Mouse (Mus musculus) CH12.LX (cell line): Measurements from ENCODE around the gene Fhit. TPM values are rescaled to one million over a fixed set of nuclear protein-coding genes. Genes with fewer than 3 reads are reported as not detected.

Experiments used
- DNase-seq: peaks from one replicate; pipeline ENCODE4 v3.0.0-alpha.2; 2013; ENCODE audit errors: extremely low read depth
- H3K27ac ChIP-seq: 2 replicates; pipeline ENCODE4 v1.5.1; 2012; ENCODE audit warnings: low read depth, mild to moderate bottlenecking, control low read depth, moderate library complexity; ENCODE audit not compliant: insufficient read depth
- H3K27me3 ChIP-seq: replicated peaks from 2 replicates; pipeline ENCODE3; 2012; ENCODE audit warnings: inconsistent platforms
- H3K36me3 ChIP-seq, 2 experiments: replicated peaks in 1 of 2; 2 replicates each; pipeline versions ENCODE3 to v1.6.1; 2012; ENCODE audit warnings: inconsistent platforms in 1 of 2, low read length in 1 of 2, mild to moderate bottlenecking in 1 of 2, mixed read lengths in 1 of 2, moderate library complexity in 1 of 2; ENCODE audit not compliant: control insufficient read depth in 1 of 2, insufficient read depth in 1 of 2
- H3K4me1 ChIP-seq, 2 experiments: 2 replicates each; pipeline ENCODE4 v1.6.1; 2012; ENCODE audit warnings: inconsistent platforms in 1 of 2, moderate library complexity in 1 of 2; ENCODE audit not compliant: insufficient read depth in 2 of 2, control insufficient read depth in 1 of 2
- H3K4me2 ChIP-seq: 2 replicates; pipeline ENCODE4 v1.6.1; 2012; ENCODE audit warnings: low read depth, mild to moderate bottlenecking, control low read depth; ENCODE audit not compliant: poor library complexity, insufficient read depth, severe bottlenecking
- H3K4me3 ChIP-seq, 3 experiments: fragments of 150-350 bp in 1 of 3; sonication (generic) in 1 of 3; replicated peaks in 1 of 3; 2 replicates each; pipeline versions ENCODE3 to v1.5.1; 2011 to 2012; ENCODE audit warnings: low read depth in 2 of 3, low read length in 2 of 3, mild to moderate bottlenecking in 2 of 3, moderate library complexity in 2 of 3, control low read depth in 1 of 3, improper control_type of control experiment in 1 of 3, inconsistent platforms in 1 of 3, mixed read lengths in 1 of 3; ENCODE audit not compliant: poor library complexity in 1 of 3
- H3K79me2 ChIP-seq: replicated peaks from 2 replicates; pipeline ENCODE4 v1.6.1; 2012; ENCODE audit warnings: mild to moderate bottlenecking, moderate library complexity; ENCODE audit not compliant: control insufficient read depth, poor library complexity, insufficient read depth, severe bottlenecking; ENCODE audit errors: extremely low read depth
- H3K9ac ChIP-seq: 2 replicates; pipeline ENCODE4 v1.6.1; 2012; ENCODE audit warnings: low read depth, mild to moderate bottlenecking, control low read depth, moderate library complexity; ENCODE audit not compliant: insufficient read depth
- H3K9me3 ChIP-seq: replicated peaks from 2 replicates; pipeline ENCODE3; 2012; ENCODE audit warnings: low read length, inconsistent platforms, mixed read lengths
- BHLHE40 ChIP-seq: IDR thresholded peaks from 2 replicates; pipeline ENCODE4 v1.6.1; 2011; ENCODE audit warnings: mild to moderate bottlenecking, low read depth, low read length, improper control_type of control experiment
- CHD2 ChIP-seq: IDR thresholded peaks from 2 replicates; pipeline ENCODE4 v1.6.1; 2011; ENCODE audit warnings: low read length, improper control_type of control experiment
- CTCF ChIP-seq, 2 experiments: IDR thresholded peaks in 1 of 2; conservative IDR thresholded peaks in 1 of 2; 2 replicates each; pipeline ENCODE4 v1.5.1; 2011 to 2012; ENCODE audit warnings: low read depth in 2 of 2, low read length in 2 of 2, improper control_type of control experiment in 1 of 2, inconsistent platforms in 1 of 2, mild to moderate bottlenecking in 1 of 2, moderate library complexity in 1 of 2
- E2F4 ChIP-seq: IDR thresholded peaks from 2 replicates; pipeline ENCODE4 v1.6.1; 2011; ENCODE audit warnings: low read depth, low read length, improper control_type of control experiment; ENCODE audit not compliant: insufficient replicate concordance
- ELF1 ChIP-seq: IDR thresholded peaks from 2 replicates; pipeline ENCODE4 v1.6.1; 2014; ENCODE audit warnings: low read depth, mild to moderate bottlenecking, inconsistent platforms, low read length, improper control_type of control experiment
- EP300 ChIP-seq: IDR thresholded peaks from 2 replicates; pipeline ENCODE4 v1.6.1; 2011; ENCODE audit warnings: low read length, improper control_type of control experiment
- ETS1 ChIP-seq: conservative IDR thresholded peaks from 2 replicates; pipeline ENCODE4 v1.6.1; 2012; ENCODE audit warnings: low read depth, mild to moderate bottlenecking, inconsistent platforms, low read length, improper control_type of control experiment, moderate library complexity
- GABPA ChIP-seq: IDR thresholded peaks from 2 replicates; pipeline ENCODE4 v1.6.1; 2012; ENCODE audit warnings: low read depth, low read length, improper control_type of control experiment, inconsistent platforms; ENCODE audit not compliant: insufficient replicate concordance
- IRF4 ChIP-seq: IDR thresholded peaks from 2 replicates; pipeline ENCODE4 v1.6.1; 2014; ENCODE audit warnings: low read depth, mild to moderate bottlenecking, inconsistent platforms, low read length, improper control_type of control experiment
- JUN ChIP-seq: IDR thresholded peaks from 2 replicates; pipeline ENCODE4 v1.6.1; 2011; ENCODE audit warnings: low read depth, mild to moderate bottlenecking, low read length, improper control_type of control experiment, moderate library complexity; ENCODE audit not compliant: insufficient read depth
- MAZ ChIP-seq: IDR thresholded peaks from 2 replicates; pipeline ENCODE4 v1.6.1; 2012; ENCODE audit warnings: low read depth, mild to moderate bottlenecking, inconsistent platforms, low read length, improper control_type of control experiment, moderate library complexity
- MXI1 ChIP-seq: IDR thresholded peaks from 2 replicates; pipeline ENCODE4 v1.6.1; 2011; ENCODE audit warnings: mild to moderate bottlenecking, low read depth, low read length, improper control_type of control experiment
- NELFE ChIP-seq: IDR thresholded peaks from 2 replicates; pipeline ENCODE4 v1.6.1; 2011; ENCODE audit warnings: low read depth, low read length, improper control_type of control experiment
- PAX5 ChIP-seq: IDR thresholded peaks from 2 replicates; pipeline ENCODE4 v1.6.1; 2012; ENCODE audit warnings: low read length, inconsistent platforms, mixed read lengths
- POLR2A ChIP-seq: IDR thresholded peaks from 2 replicates; pipeline ENCODE4 v1.6.1; 2011; ENCODE audit warnings: low read depth, mild to moderate bottlenecking, improper control_type of control experiment, low read length
- RAD21 ChIP-seq: IDR thresholded peaks from 2 replicates; pipeline ENCODE4 v1.6.1; 2011; ENCODE audit warnings: low read depth, mild to moderate bottlenecking, low read length, improper control_type of control experiment, moderate library complexity
- UBTF ChIP-seq: IDR thresholded peaks from 2 replicates; pipeline ENCODE4 v1.6.1; 2012; ENCODE audit warnings: low read depth, mild to moderate bottlenecking, inconsistent platforms, low read length, improper control_type of control experiment, moderate library complexity
- ZC3H11A ChIP-seq: IDR thresholded peaks from 2 replicates; pipeline ENCODE4 v1.6.1; 2012; ENCODE audit warnings: low read depth, mild to moderate bottlenecking, inconsistent platforms, low read length, improper control_type of control experiment
- ZMIZ1 ChIP-seq: IDR thresholded peaks from 2 replicates; pipeline ENCODE4 v1.6.1; 2012; ENCODE audit warnings: low read depth, mild to moderate bottlenecking, inconsistent platforms, low read length, improper control_type of control experiment
- ZNF384 ChIP-seq: IDR thresholded peaks from 2 replicates; pipeline ENCODE4 v1.6.1; 2012; ENCODE audit warnings: low read depth, low read length, improper control_type of control experiment, inconsistent platforms
- dilution Hi-C: fragments of 300-500 bp; cut with MboI; formaldehyde crosslinking; loops from 2 replicates; pipeline ENCODE4 v1.14.3; 2020; ENCODE audit warnings: low sequenced_read_pairs; ENCODE audit not compliant: extremely low pct_unique_long_range_greater_than_20kb, extremely low pct_ligation_motif_present
- in situ Hi-C: fragments of 300-500 bp; cut with MboI; formaldehyde crosslinking; loops from 3 replicates; pipeline ENCODE4 v1.14.3; 2019; ENCODE audit warnings: low sequenced_read_pairs, low pct_ligation_motif_present, low pct_unique_long_range_greater_than_20kb, mixed read lengths
- polyA plus RNA-seq: library from polyadenylated mRNA; unstranded; fragments of >175 nt; gene quantifications from 2 replicates; pipeline ENCODE4 v1.2.1, GENCODE M21; 2012; ENCODE audit warnings: low read depth; ENCODE audit not compliant: insufficient read length
- total RNA-seq, 2 experiments: library from RNA; depleted of rRNA; stranded (reverse); fragments of 300-350 nt in 1 of 2; fragments of >200 nt in 1 of 2; gene quantifications; 2 replicates each; pipeline ENCODE4 v1.2.3; 2012 to 2014

Fhit gene
- total and polyA plus RNA-seq, 3 experiments = 0.64 to 1.9 (median 0.64) TPM

DNA sequence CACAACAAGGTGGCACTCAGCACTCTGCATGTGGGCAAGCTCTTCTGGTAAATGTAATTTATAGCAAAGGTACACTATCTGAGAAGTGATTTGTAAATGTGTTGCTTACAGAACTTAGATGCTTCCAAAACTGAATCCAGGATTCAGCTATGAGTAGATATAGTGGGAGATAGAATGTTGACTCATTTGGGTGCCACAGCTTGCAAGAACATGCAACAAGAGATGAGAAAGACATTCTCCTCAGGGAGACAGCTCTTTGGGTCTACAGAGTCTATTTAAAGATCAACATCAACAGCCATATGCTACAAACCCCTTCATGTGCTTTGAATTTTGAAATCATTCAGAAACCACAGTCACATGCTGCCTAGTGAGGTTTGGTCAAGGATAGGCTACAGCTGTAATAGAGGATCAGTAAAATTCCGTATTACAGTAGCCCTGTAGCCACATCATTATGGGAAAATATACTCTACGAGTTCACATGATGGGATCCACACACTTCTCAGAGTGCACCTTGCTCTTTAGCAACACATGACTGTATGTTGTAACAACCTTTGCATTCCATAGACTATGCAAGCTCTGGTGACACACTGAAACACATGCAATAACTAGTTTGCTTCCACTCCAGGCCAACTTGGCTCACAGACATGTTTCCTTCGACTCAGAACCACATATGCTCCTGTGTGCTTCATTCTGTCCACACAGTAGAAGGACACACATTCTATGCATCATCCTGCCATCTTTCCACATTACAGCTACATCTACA is 678.8 kb downstream of the Fhit start:
- no peak for DNase-seq
- Histone ChIP-seq H3K9ac (no peak overlapping the region), H3K4me3 (no peak overlapping the region), H3K27me3 (no peaks in the 10 kb centered on the region), H3K4me2 (no peak overlapping the region), H3K79me2 (no peaks in the 10 kb centered on the region), H3K4me1 (no peaks in the 10 kb centered on the region), H3K9me3 (no peaks in the 10 kb centered on the region), H3K36me3 (no peaks in the 10 kb centered on the region), H3K27ac (no peak overlapping the region)
- in situ Hi-C loops (no loop called here), dilution Hi-C loops (no loop called here)
- no peak for TF ChIP-seq PAX5
- TF ChIP-seq JUN = no peak
- TF ChIP-seq IRF4 = no peak
- no peak for TF ChIP-seq BHLHE40
- TF ChIP-seq EP300 = no peak
- TF ChIP-seq ZC3H11A = no peak
- no peak for TF ChIP-seq MXI1
- TF ChIP-seq POLR2A = no peak
- TF ChIP-seq ETS1 = no peak
- no peak for TF ChIP-seq ELF1
- no peak for TF ChIP-seq E2F4
- no peak for TF ChIP-seq UBTF
- TF ChIP-seq ZMIZ1 = no peak
- TF ChIP-seq ZNF384 = no peak
- TF ChIP-seq CTCF (conservative IDR thresholded peaks at IDR 0.05 in 1 of 2, IDR thresholded peaks at IDR 0.05 in 1 of 2; ENCODE audit: low read depth in 2 of 2, low read length in 2 of 2) = no peak

DNA sequence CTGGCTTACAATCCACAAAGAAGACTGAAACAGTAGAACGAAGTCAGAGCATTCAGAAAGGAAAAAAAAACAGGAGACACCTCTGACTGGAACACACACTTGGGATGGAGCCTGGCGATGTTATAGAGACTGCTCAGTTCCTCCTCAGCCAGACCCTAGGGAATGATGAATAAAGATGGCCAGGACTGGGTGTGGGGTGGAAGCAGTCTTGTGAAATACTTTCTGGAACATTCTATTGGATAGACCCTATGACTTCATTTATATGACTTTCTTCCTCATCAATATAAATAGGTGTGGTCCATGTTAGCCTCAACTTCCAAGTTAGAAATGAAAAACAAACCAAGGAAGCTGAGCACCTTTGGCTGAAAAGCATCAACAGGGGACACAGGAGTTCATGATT is 680.5 kb downstream of the Fhit start:
- DNase-seq = no peak
- no peak overlapping the region for H3K9ac ChIP-seq
- no peak for TF ChIP-seq NELFE
- no peak for TF ChIP-seq RAD21
- no peak for TF ChIP-seq CHD2
- TF ChIP-seq GABPA = no peak
- TF ChIP-seq E2F4 = no peak
- no peak for TF ChIP-seq PAX5
- TF ChIP-seq MAZ = no peak
- TF ChIP-seq ELF1 = no peak
- TF ChIP-seq IRF4 = no peak
- TF ChIP-seq ETS1 = no peak
- no peak overlapping the region for H3K4me3 ChIP-seq
- in situ Hi-C loops = no loop called here
- H3K36me3 ChIP-seq = no peaks in the 10 kb centered on the region
- no peaks in the 10 kb centered on the region for H3K27me3 ChIP-seq
- no peaks in the 10 kb centered on the region for H3K4me1 ChIP-seq
- dilution Hi-C loops = no loop called here
- no peaks in the 10 kb centered on the region for H3K79me2 ChIP-seq
- H3K4me2 ChIP-seq = no peak overlapping the region
- H3K27ac ChIP-seq = no peak overlapping the region
- H3K9me3 ChIP-seq = no peaks in the 10 kb centered on the region
